Mouse (Mus musculus) embryonic facial prominence, embryonic 12.5 days (tissue): Measurements from ENCODE around the gene 4430402I18Rik. TPM values are rescaled to one million over a fixed set of nuclear protein-coding genes. Genes with fewer than 3 reads are reported as not detected.
A peak's percentile ranks its signal among the peaks of the same experiment; 100 is the strongest.
"Not testable (repeated sequence)": the region's sequence is repeated elsewhere in the genome, so short reads cannot be mapped to it uniquely, and the experiment has no call there.

Experiments used
- ATAC-seq: fragments of 200-750 bp; cut with Nextera tagmentation; 2 replicates; pipeline ENCODE4 v1.8.0; 2017; ENCODE audit not compliant: insufficient number of reproducible peaks, insufficient read depth, low FRiP score, low TSS enrichment
- H3K27ac ChIP-seq: fragments of 300-500 bp; sonication (generic); 2 replicates; pipeline ENCODE4 v1.5.1; 2016; ENCODE audit warnings: mild to moderate bottlenecking
- H3K27me3 ChIP-seq: fragments of 300-500 bp; sonication (generic); 2 replicates; pipeline ENCODE4 v1.6.1; 2016; ENCODE audit warnings: mild to moderate bottlenecking, moderate library complexity
- H3K36me3 ChIP-seq: fragments of 300-500 bp; sonication (generic); 2 replicates; pipeline ENCODE4 v1.6.1; 2016; ENCODE audit warnings: mild to moderate bottlenecking
- H3K4me1 ChIP-seq: fragments of 300-500 bp; sonication (generic); 2 replicates; pipeline ENCODE4 v1.6.1; 2016
- H3K4me2 ChIP-seq: fragments of 300-500 bp; sonication (generic); replicated peaks from 2 replicates; pipeline ENCODE4 v1.6.1; 2016; ENCODE audit warnings: mild to moderate bottlenecking, moderate library complexity
- H3K4me3 ChIP-seq: fragments of 300-500 bp; sonication (generic); 2 replicates; pipeline ENCODE4 v1.5.1; 2016; ENCODE audit warnings: mild to moderate bottlenecking
- H3K9ac ChIP-seq: fragments of 300-500 bp; sonication (generic); 2 replicates; pipeline ENCODE4 v1.6.1; 2016; ENCODE audit warnings: mild to moderate bottlenecking, moderate library complexity
- H3K9me3 ChIP-seq: fragments of 300-500 bp; sonication (generic); 2 replicates; pipeline ENCODE4 v1.6.1; 2016; ENCODE audit warnings: mild to moderate bottlenecking, moderate library complexity
- WGBS: fragments of 180-500 bp; shearing (Covaris S2); methylation state at CpG from one replicate; pipeline ENCODE4 v1.1.7; 2016; 5-methylcytosine and 5-hydroxymethylcytosine counted together
- polyA plus RNA-seq: library from polyadenylated mRNA; unstranded; fragments of >200 nt; fragmentation: Nextera tagmentation; extraction: Ambion mirVana; gene quantifications from 2 replicates; pipeline ENCODE4 v1.2.1, GENCODE M21; 2016

The 4430402I18Rik gene
- polyA plus RNA-seq = 0.26 and 0.76 TPM in 2 replicates

GRCm38 (mm10) chr19:28967652-28968051, at the start of gene 4430402I18Rik:
Gene 4430402I18Rik (minus strand): TSS chr19:28967800.
- H3K4me2 ChIP-seq = peak within 1 kb of the TSS; percentile 21; the same call in 1 of the 2 replicates
- no peak within 1 kb of the TSS for H3K27ac ChIP-seq
- H3K36me3 ChIP-seq = no peaks in the 10 kb centered on the region
- H3K9ac ChIP-seq = no peak within 1 kb of the TSS
- H3K27me3 ChIP-seq = no peaks in the 10 kb centered on the region
- no peak within 1 kb of the TSS for H3K4me3 ChIP-seq
- WGBS = 7% methylated on average over 11 of the region's 11 CpGs
- peaks cover 16% of the 10 kb centered on the region; the same call in 1 of the 2 replicates for H3K4me1 ChIP-seq
- H3K9me3 ChIP-seq = no peaks in the 10 kb centered on the region
- ATAC-seq = peak; percentile 15; the same call in 1 of the 2 replicates

- WGBS = 87% methylated on average over 5 of the region's 5 CpGs
- H3K9me3 ChIP-seq = no peaks in the 10 kb centered on the region
- H3K9ac ChIP-seq = no peak overlapping the region
- peaks cover 59% of the 10 kb centered on the region for H3K36me3 ChIP-seq
- H3K4me1 ChIP-seq = no peaks in the 10 kb centered on the region
- no peak overlapping the region for H3K27ac ChIP-seq
- H3K4me2 ChIP-seq = no peak overlapping the region
- no peak for ATAC-seq
- no peaks in the 10 kb centered on the region for H3K27me3 ChIP-seq
- H3K4me3 ChIP-seq = no peak overlapping the region
Observed at GRCm38 (mm10) chr19:29016786-29017185, 49.2 kb upstream of the 4430402I18Rik start.

- no peaks in the 10 kb centered on the region for H3K9me3 ChIP-seq
- no peak overlapping the region for H3K9ac ChIP-seq
- no peaks in the 10 kb centered on the region for H3K27me3 ChIP-seq
- H3K4me3 ChIP-seq = no peak overlapping the region
- peaks cover 59% of the 10 kb centered on the region for H3K36me3 ChIP-seq
- no peak overlapping the region for H3K27ac ChIP-seq
- no peak overlapping the region for H3K4me2 ChIP-seq
- no peak for ATAC-seq
- WGBS = 76% methylated on average over 5 of the region's 5 CpGs
- H3K4me1 ChIP-seq = no peaks in the 10 kb centered on the region
Observed at GRCm38 (mm10) chr19:29016204-29016765, 48.7 kb upstream of the 4430402I18Rik start.

GRCm38 (mm10) chr19:29015410-29016203, 48.0 kb upstream of the 4430402I18Rik start:
- Histone ChIP-seq H3K4me1 (no peaks in the 10 kb centered on the region), H3K27me3 (no peaks in the 10 kb centered on the region), H3K4me3 (no peak overlapping the region), H3K9ac (no peak overlapping the region), H3K27ac (no peak overlapping the region), H3K36me3 (peaks cover 60% of the 10 kb centered on the region), H3K4me2 (no peak overlapping the region), H3K9me3 (no peaks in the 10 kb centered on the region)
- WGBS = 83% methylated on average over 8 of the region's 8 CpGs
- ATAC-seq = no peak

GRCm38 (mm10) chr19:29014466-29015055, 47.0 kb upstream of the 4430402I18Rik start:
- H3K9me3 ChIP-seq = no peaks in the 10 kb centered on the region
- no peak overlapping the region for H3K4me2 ChIP-seq
- H3K36me3 ChIP-seq = peaks cover 55% of the 10 kb centered on the region
- H3K27me3 ChIP-seq = no peaks in the 10 kb centered on the region
- H3K27ac ChIP-seq = no peak overlapping the region
- H3K9ac ChIP-seq = no peak overlapping the region
- no peak for ATAC-seq
- 78% methylated on average over 5 of the region's 5 CpGs for WGBS
- no peak overlapping the region for H3K4me3 ChIP-seq
- H3K4me1 ChIP-seq = no peaks in the 10 kb centered on the region

- peaks cover 55% of the 10 kb centered on the region for H3K36me3 ChIP-seq
- no peak overlapping the region for H3K27ac ChIP-seq
- H3K4me2 ChIP-seq = no peak overlapping the region
- no peak for ATAC-seq
- no peaks in the 10 kb centered on the region for H3K4me1 ChIP-seq
- 88% methylated on average over 12 of the region's 12 CpGs for WGBS
- no peak overlapping the region for H3K4me3 ChIP-seq
- no peak overlapping the region for H3K9ac ChIP-seq
- no peaks in the 10 kb centered on the region for H3K27me3 ChIP-seq
- no peaks in the 10 kb centered on the region for H3K9me3 ChIP-seq
Observed at GRCm38 (mm10) chr19:29011355-29011990, 43.9 kb upstream of the 4430402I18Rik start.

- H3K27ac ChIP-seq = no peak overlapping the region
- H3K4me1 ChIP-seq = no peaks in the 10 kb centered on the region
- H3K36me3 ChIP-seq = peaks cover 44% of the 10 kb centered on the region
- H3K4me3 ChIP-seq = no peak overlapping the region
- no peak for ATAC-seq
- 92% methylated on average over 11 of the region's 11 CpGs for WGBS
- no peaks in the 10 kb centered on the region for H3K9me3 ChIP-seq
- no peak overlapping the region for H3K4me2 ChIP-seq
- no peaks in the 10 kb centered on the region for H3K27me3 ChIP-seq
- H3K9ac ChIP-seq = no peak overlapping the region
Observed at GRCm38 (mm10) chr19:29009046-29009445, 41.4 kb upstream of the 4430402I18Rik start.

- H3K4me3 ChIP-seq = no peak overlapping the region
- no peak overlapping the region for H3K27ac ChIP-seq
- H3K9ac ChIP-seq = no peak overlapping the region
- H3K4me2 ChIP-seq = no peak overlapping the region
- H3K36me3 ChIP-seq = peaks cover 38% of the 10 kb centered on the region
- no peaks in the 10 kb centered on the region for H3K4me1 ChIP-seq
- no peaks in the 10 kb centered on the region for H3K9me3 ChIP-seq
- H3K27me3 ChIP-seq = no peaks in the 10 kb centered on the region
- ATAC-seq = no peak
- WGBS = 84% methylated on average over 3 of the region's 3 CpGs
Observed at GRCm38 (mm10) chr19:29008069-29008706, 40.6 kb upstream of the 4430402I18Rik start.

GRCm38 (mm10) chr19:29000321-29000720, 32.7 kb upstream of the 4430402I18Rik start:
- not testable (repeated sequence) for ATAC-seq, H3K4me1 ChIP-seq, H3K27me3 ChIP-seq, H3K9ac ChIP-seq, H3K9me3 ChIP-seq, H3K4me3 ChIP-seq, H3K4me2 ChIP-seq, H3K27ac ChIP-seq
- H3K36me3 ChIP-seq = peaks cover 48% of the 10 kb centered on the region
- WGBS = 97% methylated on average over 16 of the region's 16 CpGs

- Histone ChIP-seq H3K9me3 (no peaks in the 10 kb centered on the region), H3K4me3 (no peak overlapping the region), H3K27ac (no peak overlapping the region), H3K4me1 (no peaks in the 10 kb centered on the region), H3K36me3 (peaks cover 59% of the 10 kb centered on the region), H3K4me2 (no peak overlapping the region), H3K9ac (no peak overlapping the region), H3K27me3 (no peaks in the 10 kb centered on the region)
- 83% methylated on average over 4 of the region's 4 CpGs for WGBS
- ATAC-seq = no peak
Observed at GRCm38 (mm10) chr19:28997976-28998630, 30.5 kb upstream of the 4430402I18Rik start.

GRCm38 (mm10) chr19:28995366-28995765, 27.8 kb upstream of the 4430402I18Rik start:
- peaks cover 7% of the 10 kb centered on the region for H3K4me1 ChIP-seq
- WGBS = 96% methylated on average over 5 of the region's 5 CpGs
- no peak overlapping the region for H3K9ac ChIP-seq
- H3K4me3 ChIP-seq = no peak overlapping the region
- H3K27me3 ChIP-seq = no peaks in the 10 kb centered on the region
- ATAC-seq = no peak
- peaks cover 43% of the 10 kb centered on the region for H3K36me3 ChIP-seq
- no peak overlapping the region for H3K4me2 ChIP-seq
- no peak overlapping the region for H3K27ac ChIP-seq
- H3K9me3 ChIP-seq = no peaks in the 10 kb centered on the region
